Mouse (Mus musculus) hematopoietic multipotent progenitor cell, adult 10-12 weeks (in vitro differentiated cells): Measurements from ENCODE around the gene Tmem108. TPM values are rescaled to one million over a fixed set of nuclear protein-coding genes. Genes with fewer than 3 reads are reported as not detected.

Source experiments
- polyA plus RNA-seq: library from polyadenylated mRNA; stranded (reverse); fragments of >175 nt; gene quantifications from 2 replicates; pipeline ENCODE4 v1.2.3, GENCODE M21; 2012; ENCODE audit warnings: low replicate concordance

Tmem108 gene
- 3.7 and 5.4 TPM in 2 replicates for polyA plus RNA-seq

GRCm38 (mm10) chr9:103761647-103762084 is at the start of gene Tmem108:
Tmem108 (minus strand) TSS chr9:103761837.

DNA sequence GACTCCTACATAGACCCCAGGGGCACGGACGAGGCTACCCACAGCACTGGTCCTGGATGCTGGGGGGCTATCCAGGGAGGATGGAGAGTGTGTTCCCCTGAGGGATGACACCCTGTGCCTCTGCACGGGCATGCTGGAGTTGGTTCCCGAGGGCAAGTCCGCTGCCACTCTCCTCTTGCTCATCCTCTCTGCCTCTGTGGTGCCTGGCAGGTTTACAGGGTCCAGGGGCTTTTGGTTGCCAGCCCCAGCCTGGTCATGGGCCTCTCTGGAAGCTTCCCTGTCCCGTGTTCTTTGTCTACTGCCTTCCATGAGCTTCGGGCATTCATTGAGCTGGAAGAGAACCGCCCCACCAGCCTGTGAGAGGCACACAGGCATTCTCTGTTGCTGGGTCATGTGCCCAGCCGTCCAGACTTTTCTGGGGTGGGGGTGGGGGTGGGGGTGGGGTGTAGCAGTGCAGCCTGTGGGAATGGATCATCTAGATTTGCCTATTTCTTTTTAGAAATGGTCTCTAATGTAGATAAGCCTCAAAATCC is 281.5 kb downstream of the Tmem108 start, which contains the start of gene Bfsp2:
Bfsp2 (minus strand) TSS at position 377 of the 533 bp plus-strand sequence.

Other genes starting within 250 kb of the Tmem108 start
- 0.77 and 0.91 TPM in 2 replicates for gene Nphp3, start 240.7 kb upstream of the Tmem108 start, polyA plus RNA-seq